Mouse (Mus musculus): Measurements from ENCODE around the gene Defb19. TPM values are rescaled to one million over a fixed set of nuclear protein-coding genes. Genes with fewer than 3 reads are reported as not detected.

Defb19 gene
- total RNA-seq (2021): not detected
- long read RNA-seq: 0 reads

DNA sequence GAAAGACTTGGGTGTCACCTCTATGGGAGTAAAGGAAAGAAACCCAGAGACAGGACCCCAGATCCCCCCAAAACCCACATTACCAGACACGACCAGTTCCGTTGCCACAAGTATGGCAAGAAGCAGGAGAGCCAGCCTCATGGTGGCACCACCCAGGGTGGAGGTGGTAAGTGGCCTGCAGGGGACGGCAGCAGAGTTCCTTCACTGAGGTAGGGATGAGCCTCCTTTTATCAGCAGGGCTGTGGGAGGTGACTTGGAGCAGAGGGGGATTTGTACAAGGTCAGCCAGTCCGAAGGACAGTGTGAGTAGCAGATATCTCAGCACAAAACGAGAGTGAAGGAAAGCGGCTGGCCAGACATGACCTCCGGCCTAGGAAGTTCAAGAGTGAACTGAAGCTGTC, at the start of gene Defb19:
Gene Defb19, minus strand, starts transcription at position 206 of the 400 bp plus-strand sequence.
- no peak for DNase-seq (ENCODE audit: low spot score in 2 of 2)

DNA sequence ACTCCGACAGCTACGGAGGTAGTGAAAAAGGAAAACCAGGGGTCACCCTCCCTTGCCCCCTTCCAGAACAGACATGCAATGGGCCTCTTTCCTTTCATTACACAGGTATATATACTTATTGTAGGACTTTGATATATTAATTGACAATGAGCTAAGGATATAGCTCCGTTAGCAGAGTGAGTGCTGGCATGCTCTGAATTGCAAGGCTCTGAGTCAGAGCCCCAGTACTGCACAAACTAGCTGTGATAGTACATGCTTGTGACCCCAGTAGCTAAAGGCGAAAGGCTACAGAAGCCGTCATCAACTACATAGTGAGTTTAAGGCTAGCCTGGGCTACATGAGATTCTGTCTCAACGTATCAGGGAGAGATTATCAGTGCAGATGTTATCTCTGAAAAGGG, 49.8 kb upstream of the Defb19 start:
- no peak for DNase-seq (ENCODE audit: low spot score in 2 of 2)

DNA sequence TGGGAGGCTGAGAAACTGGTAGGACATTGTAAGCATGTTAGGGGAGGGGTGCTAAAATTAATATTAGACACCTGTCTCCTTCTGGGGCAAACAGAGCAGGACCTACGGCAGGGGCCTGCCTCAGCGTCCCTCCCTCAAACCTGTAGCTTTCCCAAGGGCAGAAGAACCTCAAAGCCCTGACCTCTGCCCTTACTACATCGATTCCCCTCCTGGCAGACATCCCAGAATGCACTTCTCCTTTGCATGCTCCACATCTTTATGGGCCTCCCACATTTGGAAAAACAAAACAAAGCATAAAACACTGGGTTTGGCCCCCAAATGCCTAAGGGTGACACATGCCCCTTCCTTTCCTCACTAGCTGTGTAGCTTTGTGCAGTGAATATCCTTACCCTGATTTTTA, 49.1 kb upstream of the Defb19 start:
- no peak for DNase-seq (ENCODE audit: low spot score in 2 of 2)

DNA sequence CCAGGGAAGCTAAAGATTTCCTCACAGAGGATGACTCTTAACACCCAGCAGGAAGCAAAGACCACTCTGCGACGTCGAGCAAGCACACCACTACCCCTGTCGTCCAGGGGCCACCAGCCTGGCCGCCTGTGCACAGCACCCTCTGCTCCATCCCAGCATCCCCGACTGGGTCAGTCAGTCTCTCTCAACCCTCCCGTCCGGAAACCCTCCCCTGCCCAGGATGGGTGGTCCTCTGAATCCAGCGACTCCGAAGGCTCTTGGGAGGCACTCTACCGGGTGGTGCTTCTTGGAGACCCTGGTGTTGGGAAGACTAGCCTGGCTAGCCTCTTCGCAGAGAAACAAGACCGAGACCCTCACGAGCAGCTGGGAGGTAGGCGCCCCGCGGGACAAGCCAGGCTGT, 48.0 kb upstream of the Defb19 start:
- no peak for DNase-seq (ENCODE audit: low spot score in 2 of 2)

GRCm38 (mm10) chr2:152626774-152627591, 46.9 kb upstream of the Defb19 start, which contains the start of gene Rem1:
TSS of gene Rem1 (plus strand) at chr2:152626951.
- no peak for DNase-seq (ENCODE audit: low spot score in 2 of 2)

GRCm38 (mm10) chr2:152625256-152625655, 45.1 kb upstream of the Defb19 start:
- no peak for DNase-seq (ENCODE audit: low spot score in 2 of 2)

DNA sequence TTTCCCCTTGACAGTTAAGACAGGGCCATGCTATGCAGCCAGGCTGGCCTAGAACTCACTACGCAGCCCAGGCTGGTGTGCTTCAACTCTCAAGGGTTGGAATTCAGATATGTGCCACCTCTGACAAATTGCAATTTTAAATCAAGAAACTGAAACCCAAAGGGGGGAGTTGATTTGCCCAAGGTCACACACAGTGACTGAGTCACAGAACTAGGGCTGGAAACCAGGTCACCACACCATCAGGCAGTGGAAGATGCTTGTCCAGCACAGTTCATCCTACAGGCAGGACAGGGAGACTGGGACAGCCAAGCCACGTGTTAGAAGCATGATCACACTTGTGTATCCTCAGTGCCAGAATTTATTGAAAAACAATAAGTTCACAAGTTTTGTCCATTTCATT, 44.5 kb upstream of the Defb19 start:
- DNase-seq (ENCODE audit: low spot score in 2 of 2): no peak

- DNase-seq (ENCODE audit: low spot score in 2 of 2): no peak
Measured at GRCm38 (mm10) chr2:152622953-152623352, 42.8 kb upstream of the Defb19 start, which contains the start of gene Defb25. TSS of gene Defb25 (minus strand) at chr2:152623053.

DNA sequence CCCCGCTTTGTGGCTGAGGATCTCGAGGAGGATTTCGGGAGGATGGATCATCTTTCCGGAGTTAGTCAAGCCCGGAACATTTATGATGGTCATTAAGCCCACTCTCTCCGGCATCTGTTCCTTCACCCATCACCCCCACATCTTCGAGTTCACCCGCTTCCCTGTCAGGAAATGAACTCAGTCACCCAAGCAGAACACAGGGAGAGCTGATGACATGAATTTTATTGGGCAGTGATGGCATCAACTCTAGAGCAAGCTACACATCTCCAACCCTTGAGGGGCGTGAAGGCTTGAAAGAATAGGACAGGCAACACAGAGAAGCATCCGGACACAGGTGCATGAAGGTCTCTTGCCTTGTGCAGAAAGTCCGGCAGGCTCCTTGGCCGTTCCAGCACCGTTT, 42.0 kb upstream of the Defb19 start:
- DNase-seq (ENCODE audit: low spot score in 2 of 2): no peak

DNA sequence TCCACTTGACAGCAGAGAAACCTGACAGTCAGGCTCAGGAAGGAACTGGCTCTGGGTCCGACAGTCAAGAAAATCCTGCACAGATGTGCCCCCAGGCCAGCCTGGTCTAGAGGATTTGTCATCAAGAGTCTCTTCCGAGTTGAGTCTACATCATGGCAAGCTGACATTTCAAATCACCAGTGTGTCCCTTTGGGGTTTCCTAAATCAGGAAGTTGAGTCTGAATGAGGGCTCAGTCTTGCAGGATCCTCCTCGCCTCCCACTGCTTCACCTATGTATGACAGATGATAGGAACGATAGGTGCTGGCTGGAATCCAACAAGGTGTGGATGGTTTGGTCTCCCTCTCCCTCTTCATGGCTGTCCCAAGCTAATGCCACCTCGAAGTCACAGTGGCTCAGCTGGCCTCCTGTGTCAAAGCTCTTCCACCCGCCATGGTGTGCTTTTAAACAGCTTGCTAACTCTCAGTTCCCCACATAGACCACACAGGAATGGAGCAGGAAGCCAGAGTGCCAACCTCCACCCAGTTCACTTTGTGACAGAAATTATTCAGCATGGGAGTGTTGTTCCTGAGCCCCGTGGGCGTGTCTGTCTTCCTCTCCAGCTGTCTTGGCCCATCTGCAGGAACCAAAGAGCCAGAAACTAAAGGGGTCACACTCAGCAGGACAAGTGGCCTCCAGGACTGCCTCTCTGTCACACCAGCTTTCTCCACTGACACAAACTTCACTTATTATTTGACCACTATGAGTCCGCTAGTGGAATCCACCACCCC, 40.4 kb upstream of the Defb19 start:
- no peak for DNase-seq (ENCODE audit: low spot score in 2 of 2)

DNA sequence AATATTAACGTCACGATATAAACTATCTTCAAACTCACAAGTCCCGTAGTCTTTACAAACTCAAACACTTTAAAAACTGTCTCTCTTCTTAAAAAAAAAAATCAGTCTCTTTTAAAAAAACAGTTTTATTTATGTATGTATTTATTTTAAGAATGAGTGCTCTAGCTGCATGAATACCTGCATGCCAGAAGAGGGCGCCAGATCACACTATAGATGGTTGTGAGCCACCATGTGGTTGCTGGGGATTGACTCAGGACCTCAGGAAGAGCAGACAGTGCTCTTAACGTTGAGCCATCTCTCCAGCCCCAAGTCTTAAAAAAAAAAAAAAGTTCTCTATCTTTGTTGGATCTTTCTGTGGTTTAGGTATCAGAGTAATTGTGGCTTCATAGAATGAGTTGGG, 37.3 kb upstream of the Defb19 start:
- DNase-seq (ENCODE audit: low spot score in 2 of 2): no peak

DNA sequence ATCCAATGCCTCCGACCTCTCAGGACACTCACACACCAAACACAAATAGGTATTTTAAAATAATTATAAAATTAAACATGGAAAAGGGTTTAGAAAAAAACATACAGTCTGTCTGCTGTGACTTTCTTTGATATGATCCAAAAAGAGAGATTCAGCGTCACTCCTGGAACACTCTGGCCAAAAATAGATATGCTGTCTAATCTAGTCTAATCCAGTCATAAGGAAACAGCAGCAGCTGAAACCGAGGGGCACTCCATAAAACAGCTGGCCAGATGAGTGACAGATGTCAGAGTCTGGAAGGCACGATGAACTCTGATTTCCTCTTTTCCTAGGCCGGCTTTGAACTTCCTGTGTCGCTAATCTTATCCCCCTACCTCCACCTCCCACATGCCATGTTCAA, 36.4 kb upstream of the Defb19 start:
- DNase-seq (ENCODE audit: low spot score in 2 of 2): no peak

GRCm38 (mm10) chr2:152615563-152615962, 35.5 kb upstream of the Defb19 start:
- DNase-seq (ENCODE audit: low spot score in 2 of 2): peak; percentile 61 to 67

DNA sequence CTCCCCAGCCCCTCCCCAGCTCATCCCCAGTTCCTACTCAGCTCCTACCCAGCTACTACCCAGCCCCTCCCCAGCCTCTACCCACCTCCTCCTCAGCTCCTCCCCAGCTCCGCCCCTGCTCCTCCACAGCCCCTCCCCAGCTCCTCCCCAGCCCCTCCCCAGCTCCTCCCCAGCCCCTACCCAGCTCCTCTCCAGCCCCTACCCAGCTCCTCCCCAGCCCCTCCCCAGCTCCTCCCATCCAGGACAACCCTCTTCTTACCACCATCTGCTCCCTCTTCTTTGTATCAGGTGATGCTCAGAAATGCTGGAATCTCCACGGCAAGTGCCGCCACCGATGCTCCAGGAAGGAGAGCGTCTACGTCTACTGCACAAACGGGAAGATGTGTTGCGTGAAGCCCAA, 32.1 kb upstream of the Defb19 start:
- DNase-seq (ENCODE audit: low spot score in 2 of 2): no peak

DNA sequence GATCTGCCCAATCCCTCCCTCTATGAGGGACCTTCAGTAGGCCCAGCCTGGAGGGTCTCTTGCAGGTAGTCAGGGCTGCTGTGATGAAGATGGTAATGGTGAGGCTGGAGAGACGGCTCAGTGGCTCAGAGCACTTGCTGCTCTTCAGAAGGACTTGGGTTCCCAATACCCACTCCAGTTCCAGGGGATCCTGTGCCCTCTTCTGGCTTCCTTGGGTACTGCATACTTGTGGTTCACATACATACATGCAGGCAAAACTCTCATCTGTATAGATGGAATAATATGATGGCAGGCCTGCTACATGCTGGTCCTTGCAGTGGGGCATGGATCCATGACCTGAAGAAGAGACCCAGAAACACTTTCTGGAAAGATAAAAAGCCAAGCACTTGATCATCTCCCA, 28.6 kb upstream of the Defb19 start:
- no peak for DNase-seq (ENCODE audit: low spot score in 2 of 2)

DNA sequence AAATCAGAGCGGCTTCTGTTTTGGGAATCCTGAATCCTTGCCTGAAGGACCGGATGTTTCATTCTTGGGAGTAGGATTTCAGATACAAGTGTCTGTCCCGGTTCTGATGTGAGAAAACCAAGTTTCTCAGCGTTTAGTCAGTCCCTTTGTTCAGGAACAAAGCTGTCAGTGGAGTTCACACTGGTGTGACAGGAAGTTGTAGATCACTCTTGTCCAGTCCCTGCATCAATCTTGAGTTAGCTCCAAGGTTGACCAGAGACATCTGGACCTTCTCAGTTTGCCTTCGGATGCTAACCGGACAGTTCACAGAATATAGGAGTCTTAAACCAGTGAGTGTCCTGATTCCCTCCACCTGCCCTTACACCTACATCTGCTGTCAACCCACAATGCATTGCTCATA, 27.6 kb upstream of the Defb19 start:
- DNase-seq (ENCODE audit: low spot score in 2 of 2): no peak

DNA sequence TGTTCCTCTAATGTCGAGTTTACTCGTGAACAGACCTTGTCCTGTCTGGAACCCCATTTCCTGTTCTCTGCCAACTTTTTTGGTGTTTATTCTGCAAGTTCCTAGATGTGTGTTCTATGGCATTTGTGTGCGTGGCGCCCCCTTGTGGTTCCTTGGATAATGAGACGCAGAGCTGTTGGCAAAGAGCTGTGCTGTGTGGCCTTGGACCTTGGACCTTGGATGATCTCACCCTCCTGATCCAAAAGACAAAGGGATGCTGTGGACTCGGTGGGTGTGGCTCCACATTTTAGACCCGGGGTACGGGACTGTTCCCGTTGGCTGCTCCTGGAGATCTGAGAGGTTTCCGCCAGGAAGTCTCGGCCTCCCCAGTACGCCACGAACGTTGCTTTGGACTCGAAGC, 23.9 kb upstream of the Defb19 start, which contains the start of gene Defb36:
Gene Defb36, plus strand, starts transcription at position 271 of the 400 bp plus-strand sequence.
- peak; percentile 25 to 38 for DNase-seq (ENCODE audit: low spot score in 2 of 2)

DNA sequence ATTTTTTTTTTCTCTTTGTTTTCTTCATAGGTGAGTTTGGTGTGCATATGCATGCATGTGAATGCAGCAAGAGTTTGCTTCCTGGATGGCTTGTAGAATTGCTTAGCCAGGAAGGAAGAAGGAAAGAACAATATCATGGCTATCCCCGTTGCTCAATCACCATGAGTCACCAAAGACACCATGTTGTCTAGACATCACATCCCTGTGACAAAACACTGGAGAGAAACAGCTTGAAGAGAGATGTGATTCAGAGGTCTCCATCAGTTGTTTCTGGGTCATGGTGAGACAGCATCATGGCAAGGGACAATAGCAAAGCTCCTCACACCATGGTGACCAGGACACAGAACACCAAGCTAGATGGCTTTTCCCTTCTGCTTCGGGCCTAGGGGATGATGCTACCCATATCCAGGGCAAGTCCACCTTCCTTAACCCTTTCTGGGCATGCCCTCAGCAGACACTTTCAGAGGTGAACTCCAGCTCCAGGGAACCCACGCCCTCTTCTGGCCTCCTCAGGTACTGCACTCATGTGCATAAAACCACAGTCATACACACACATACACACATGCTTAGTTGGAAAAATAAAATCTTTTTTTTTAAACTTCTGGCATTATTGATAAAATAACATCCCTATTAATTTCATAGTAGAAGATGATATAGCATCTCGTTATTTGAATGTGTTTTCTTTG, 21.3 kb upstream of the Defb19 start:
- DNase-seq (ENCODE audit: low spot score in 2 of 2): no peak

DNA sequence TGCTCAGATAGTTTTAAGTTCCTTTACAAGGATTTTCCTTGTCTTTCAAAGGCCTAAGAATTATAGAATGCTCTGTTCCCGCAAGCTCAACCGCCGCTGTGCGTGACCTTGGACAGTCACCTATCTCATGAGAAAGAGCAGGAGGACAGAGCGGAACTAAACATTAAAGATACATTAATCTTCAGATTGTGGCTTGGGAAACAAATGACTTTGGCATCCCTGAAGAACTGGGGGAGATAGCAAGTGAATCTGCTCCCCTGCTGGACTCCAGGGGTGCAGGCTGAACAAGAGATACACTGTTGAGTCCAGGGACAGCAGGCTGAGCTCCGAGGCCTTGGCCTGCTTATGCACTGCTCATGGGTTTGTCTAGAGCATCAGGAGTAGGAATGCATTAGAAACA, 20.0 kb upstream of the Defb19 start:
- DNase-seq (ENCODE audit: low spot score in 2 of 2): no peak

DNA sequence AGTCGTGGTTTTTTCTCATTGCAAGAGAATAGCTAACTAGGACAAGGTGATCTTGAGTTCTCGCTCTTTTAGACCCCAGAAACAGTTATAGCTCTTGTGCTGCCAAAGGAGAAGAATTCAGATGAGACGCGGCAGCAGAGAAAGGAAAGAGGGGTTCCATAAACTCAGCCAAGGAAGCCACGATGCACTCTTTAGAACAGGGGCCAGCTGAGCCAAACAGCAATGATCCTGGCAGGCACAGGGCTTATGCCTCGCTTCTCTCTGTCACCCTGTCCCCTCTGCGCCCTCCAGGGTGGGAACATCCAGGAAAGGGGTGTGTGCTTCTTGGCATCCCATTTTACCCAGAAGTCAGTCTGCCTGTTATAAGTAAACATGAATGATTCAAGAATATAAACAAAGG, 19.2 kb upstream of the Defb19 start, which contains the start of gene Defb45:
Gene Defb45, minus strand, starts transcription at position 101 of the 400 bp plus-strand sequence.
- no peak for DNase-seq (ENCODE audit: low spot score in 2 of 2)

GRCm38 (mm10) chr2:152589021-152589420, 8.9 kb upstream of the Defb19 start:
- no peak for DNase-seq (ENCODE audit: low spot score in 2 of 2)

DNA sequence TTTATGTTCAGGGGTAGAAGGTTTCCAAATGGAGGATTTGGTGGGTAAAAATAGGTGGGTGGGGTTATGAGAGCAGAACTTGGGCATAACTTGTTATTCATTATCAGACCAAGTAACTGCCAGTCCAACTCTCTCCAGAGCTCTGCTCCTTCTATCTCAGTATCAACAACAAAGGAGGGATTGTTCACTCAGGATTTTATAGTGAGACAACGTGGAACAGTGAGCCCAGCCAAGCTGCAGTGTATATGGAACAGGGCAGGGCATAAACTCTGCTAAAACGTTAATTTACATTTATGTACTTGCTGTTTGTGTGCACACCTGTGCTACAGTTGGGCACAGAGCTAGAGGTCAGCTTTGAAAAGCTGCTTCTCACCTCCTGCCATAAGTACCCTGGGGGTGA, 8.3 kb upstream of the Defb19 start:
- DNase-seq (ENCODE audit: low spot score in 2 of 2): no peak
